Mouse (Mus musculus) kidney, postnatal 0 days (tissue): ENCODE results near the gene 4930522H14Rik. TPM values are rescaled to one million over a fixed set of nuclear protein-coding genes. Genes with fewer than 3 reads are reported as not detected.

Source experiments
- ATAC-seq: fragments of 200-750 bp; cut with Nextera tagmentation; replicated peaks from 2 replicates; pipeline ENCODE4 v1.8.0; 2017; ENCODE audit warnings: low read depth, moderate number of reproducible peaks, moderate TSS enrichment, moderate library complexity; ENCODE audit not compliant: low FRiP score
- DNase-seq: peaks from one replicate; pipeline ENCODE4 v3.0.0-alpha.2; 2016; ENCODE audit warnings: low spot score
- H3K27ac ChIP-seq: fragments of 300-500 bp; sonication (generic); 2 replicates; pipeline ENCODE4 v1.5.1; 2014; ENCODE audit warnings: mild to moderate bottlenecking
- H3K27me3 ChIP-seq: fragments of 300-500 bp; sonication (generic); 2 replicates; pipeline ENCODE4 v1.6.1; 2014; ENCODE audit warnings: low read length, mixed read lengths; ENCODE audit not compliant: insufficient read depth
- H3K36me3 ChIP-seq: fragments of 300-500 bp; sonication (generic); 2 replicates; pipeline ENCODE4 v1.6.1; 2014; ENCODE audit warnings: low read length, mixed read lengths; ENCODE audit not compliant: insufficient read depth
- H3K4me1 ChIP-seq: fragments of 300-500 bp; sonication (generic); replicated peaks from 2 replicates; pipeline ENCODE4 v1.6.1; 2014; ENCODE audit warnings: antibody characterized with exemption, low read length, mixed read lengths; ENCODE audit not compliant: insufficient read depth
- H3K4me2 ChIP-seq: fragments of 300-500 bp; sonication (generic); 2 replicates; pipeline ENCODE4 v1.6.1; 2014; ENCODE audit warnings: mild to moderate bottlenecking, low read length, moderate library complexity, mixed read lengths
- H3K4me3 ChIP-seq: fragments of 300-500 bp; sonication (generic); replicated peaks from 2 replicates; pipeline ENCODE4 v1.5.1; 2014; ENCODE audit warnings: low read depth, low read length
- H3K9ac ChIP-seq: fragments of 300-500 bp; sonication (generic); 2 replicates; pipeline ENCODE4 v1.6.1; 2014; ENCODE audit warnings: low read depth, low read length
- H3K9me3 ChIP-seq: fragments of 300-500 bp; sonication (generic); replicated peaks from 2 replicates; pipeline ENCODE4 v1.6.1; 2016; ENCODE audit warnings: low read length, inconsistent platforms, mixed read lengths
- CTCF ChIP-seq: IDR thresholded peaks from 2 replicates; pipeline ENCODE4 v1.5.1; 2016; ENCODE audit warnings: antibody characterized with exemption, low read depth, mild to moderate bottlenecking, moderate library complexity
- WGBS: fragments of 180-500 bp; shearing (Covaris S2); extraction: QIAGEN DNeasy Blood & Tissue Kit; methylation state at CpG from one replicate; pipeline ENCODE4 v1.1.7; 2014; 5-methylcytosine and 5-hydroxymethylcytosine counted together
- polyA plus RNA-seq: library from polyadenylated mRNA; unstranded; fragments of >200 nt; fragmentation: Nextera tagmentation; extraction: Ambion mirVana; gene quantifications from 2 replicates; pipeline ENCODE4 v1.2.1, GENCODE M21; 2015

Gene 4930522H14Rik
- polyA plus RNA-seq, 1 experiment from 2014 or later = not detected

- no peak overlapping the region for H3K27ac ChIP-seq
- ATAC-seq (no peak), DNase-seq (no peak)
- H3K9me3 ChIP-seq = no peaks in the 10 kb centered on the region
- H3K4me2 ChIP-seq = no peak overlapping the region
- no peak overlapping the region for H3K9ac ChIP-seq
- no peak overlapping the region for H3K4me3 ChIP-seq
- no peak for TF ChIP-seq CTCF
- H3K36me3 ChIP-seq = no peaks in the 10 kb centered on the region; the same call in 1 of the 2 replicates
- H3K27me3 ChIP-seq = no peaks in the 10 kb centered on the region
- H3K4me1 ChIP-seq = no peaks in the 10 kb centered on the region
Measured at GRCm38 (mm10) chr4:109467687-109468086, 63.4 kb downstream of the 4930522H14Rik start.

- Histone ChIP-seq H3K9me3 (no peaks in the 10 kb centered on the region), H3K36me3 (no peaks in the 10 kb centered on the region), H3K9ac (no peak overlapping the region), H3K4me3 (no peak overlapping the region), H3K4me1 (no peaks in the 10 kb centered on the region), H3K27me3 (no peaks in the 10 kb centered on the region), H3K27ac (no peak overlapping the region), H3K4me2 (no peak overlapping the region)
- TF ChIP-seq CTCF = no peak
- ATAC-seq (no peak), DNase-seq (no peak)
Measured at GRCm38 (mm10) chr4:109463892-109464291, 67.2 kb downstream of the 4930522H14Rik start.

GRCm38 (mm10) chr4:109460421-109461179, 70.5 kb downstream of the 4930522H14Rik start:
- no peaks in the 10 kb centered on the region for H3K27me3 ChIP-seq
- ATAC-seq (peak; percentile 90), DNase-seq (peak; percentile 96)
- 20% methylated on average over 3 of the region's 3 CpGs for WGBS
- no peaks in the 10 kb centered on the region for H3K9me3 ChIP-seq
- 0 out of 2 replicates have a peak, but pooled peaks cover 2% of the 10 kb centered on the region for H3K36me3 ChIP-seq
- H3K4me3 ChIP-seq = no peak overlapping the region
- no peak overlapping the region for H3K9ac ChIP-seq
- H3K4me1 ChIP-seq = no peaks in the 10 kb centered on the region
- TF ChIP-seq CTCF = peak; percentile 1; the same call in 1 of the 2 replicates
- H3K27ac ChIP-seq = peak overlapping the region; percentile 72
- H3K4me2 ChIP-seq = peak overlapping the region; percentile 21

GRCm38 (mm10) chr4:109456821-109457220, 74.3 kb downstream of the 4930522H14Rik start:
- WGBS = 87% methylated on average over 6 of the region's 6 CpGs
- Histone ChIP-seq H3K27ac (no peak overlapping the region), H3K4me1 (no peaks in the 10 kb centered on the region), H3K4me3 (no peak overlapping the region), H3K9me3 (no peaks in the 10 kb centered on the region), H3K27me3 (no peaks in the 10 kb centered on the region), H3K36me3 (peaks cover 17% of the 10 kb centered on the region; the same call in 1 of the 2 replicates), H3K4me2 (no peak overlapping the region), H3K9ac (no peak overlapping the region)
- no peak for ATAC-seq
- no peak for DNase-seq
- TF ChIP-seq CTCF = no peak

Other genes with a start within 250 kb of the 4930522H14Rik start
- gene Ttc39a, start 124.7 kb downstream of the 4930522H14Rik start, polyA plus RNA-seq = 2.6 and 3.0 TPM in 2 replicates
- gene Rnf11, start 46.6 kb downstream of the 4930522H14Rik start, polyA plus RNA-seq = 51.6 and 57.5 TPM in 2 replicates
- 5.9 and 7.2 TPM in 2 replicates for gene Cdkn2c, start 135.9 kb upstream of the 4930522H14Rik start, polyA plus RNA-seq
- gene Faf1, start 145.3 kb upstream of the 4930522H14Rik start, polyA plus RNA-seq = 22.2 and 22.6 TPM in 2 replicates